Mouse (Mus musculus) cerebellum, adult 2 months (tissue): ENCODE results near the gene Map2. TPM values are rescaled to one million over a fixed set of nuclear protein-coding genes. Genes with fewer than 3 reads are reported as not detected.

Experiments
- DNase-seq, 2 experiments: peaks; one replicate each; pipeline ENCODE4 v3.0.0; 2021
- H3K27ac ChIP-seq: fragments of 200-500 bp; 2 replicates; pipeline ENCODE4 v1.5.1; 2012; ENCODE audit warnings: low read length, control low read depth, inconsistent platforms; ENCODE audit not compliant: insufficient read depth
- H3K27me3 ChIP-seq: fragments of 200-500 bp; 2 replicates; pipeline ENCODE4 v1.6.1; 2012; ENCODE audit warnings: inconsistent platforms, mild to moderate bottlenecking, low read length, moderate library complexity; ENCODE audit not compliant: control insufficient read depth, insufficient read depth
- H3K4me1 ChIP-seq: fragments of 200-500 bp; 2 replicates; pipeline ENCODE4 v1.6.1; 2011; ENCODE audit warnings: low read length; ENCODE audit not compliant: control insufficient read depth, insufficient read depth
- H3K4me3 ChIP-seq: fragments of 200-500 bp; replicated peaks from 2 replicates; pipeline ENCODE3; 2011; ENCODE audit warnings: mild to moderate bottlenecking, low read depth, low read length, control low read depth; ENCODE audit not compliant: insufficient read depth
- CTCF ChIP-seq: fragments of 200-500 bp; IDR thresholded peaks from 2 replicates; pipeline ENCODE4 v1.5.1; 2011; ENCODE audit warnings: low read depth, mild to moderate bottlenecking, control low read depth, low read length, moderate library complexity, borderline replicate concordance; ENCODE audit not compliant: insufficient read depth
- POLR2A ChIP-seq: fragments of 200-500 bp; IDR thresholded peaks from 2 replicates; pipeline ENCODE4 v1.6.1; 2011; ENCODE audit warnings: low read length, control low read depth, borderline replicate concordance; ENCODE audit not compliant: insufficient read depth
- WGBS: fragments of 180-500 bp; shearing (Covaris S2); methylation state at CpG from one replicate; pipeline ENCODE4 v1.1.7; 2018; 5-methylcytosine and 5-hydroxymethylcytosine counted together
- polyA plus RNA-seq: library from polyadenylated mRNA; depleted of rRNA; stranded (reverse); fragments of >200 nt; gene quantifications from 2 replicates; pipeline ENCODE4 v1.2.3, GENCODE M21; 2012

Gene Map2
- polyA plus RNA-seq, 1 experiment, result 259 TPM

DNA sequence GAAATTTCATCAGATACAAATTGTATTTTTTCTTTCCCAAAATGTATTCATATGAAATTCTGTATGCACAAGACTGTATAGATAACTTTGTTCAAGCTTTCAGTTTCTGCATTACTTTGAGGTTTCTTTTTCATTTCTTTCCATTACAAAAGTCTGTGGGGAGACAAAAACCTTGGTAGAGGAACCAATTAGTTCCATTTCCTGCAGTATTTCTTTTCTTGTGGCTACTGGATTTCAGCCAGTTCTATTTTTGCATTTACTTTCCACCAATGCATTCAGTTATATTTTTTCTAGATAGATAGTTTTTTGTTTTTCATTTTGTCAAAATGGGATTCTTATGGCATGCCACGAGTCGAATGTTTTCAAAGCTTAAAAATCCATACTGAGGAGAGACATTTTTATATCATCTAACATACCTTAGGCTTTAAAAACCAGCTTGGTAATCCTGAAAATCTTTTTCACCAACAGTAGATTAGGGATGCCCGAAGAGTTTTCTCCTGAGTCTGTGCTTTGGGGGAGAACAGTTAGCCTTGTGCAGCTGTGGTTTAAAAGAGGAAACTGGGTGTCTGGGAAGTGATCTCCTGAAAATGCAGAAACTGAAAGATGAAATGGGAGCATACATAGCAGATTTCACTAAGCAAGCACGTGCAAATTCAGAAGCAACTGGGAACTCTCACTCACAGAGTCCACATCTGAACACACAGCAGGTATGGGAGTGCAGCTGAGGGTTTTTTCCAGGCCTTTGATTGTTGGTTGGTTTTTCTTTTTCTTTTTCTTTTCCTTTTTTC is 104.3 kb downstream of the Map2 start:
- no peaks in the 10 kb centered on the region for H3K27me3 ChIP-seq
- no peak for TF ChIP-seq POLR2A
- no peak for TF ChIP-seq CTCF
- H3K27ac ChIP-seq, result no peak overlapping the region
- WGBS, result 52% methylated on average over 4 of the region's 4 CpGs
- H3K4me1 ChIP-seq, result peaks cover 7% of the 10 kb centered on the region; the same call in 1 of the 2 replicates
- peak in 1 of 2 experiments; percentile 24 for DNase-seq
- H3K4me3 ChIP-seq, result no peak overlapping the region

DNA sequence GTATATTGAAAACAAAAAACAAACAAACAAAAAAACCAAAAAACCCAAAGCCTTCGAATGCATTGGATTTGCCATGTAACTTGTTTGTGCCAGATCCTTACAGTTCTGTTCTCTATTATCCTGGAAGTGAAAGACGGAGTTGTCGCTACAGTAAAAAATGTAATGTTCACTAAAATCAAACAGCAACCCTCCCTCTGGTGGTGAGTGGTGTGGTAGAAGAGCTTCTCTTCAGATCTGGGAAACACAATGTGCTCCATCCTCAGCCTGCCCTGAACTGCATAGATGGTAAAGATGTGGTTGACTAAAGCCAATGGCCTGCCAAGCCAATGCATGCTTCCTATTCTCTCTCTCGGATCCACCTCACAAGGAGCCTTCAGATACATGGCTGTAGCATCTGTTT is 105.1 kb downstream of the Map2 start:
- WGBS, result 89% methylated on average over 4 of the region's 4 CpGs
- TF ChIP-seq CTCF, result no peak
- TF ChIP-seq POLR2A, result no peak
- no peaks in the 10 kb centered on the region for H3K27me3 ChIP-seq
- H3K4me1 ChIP-seq, result peaks cover 7% of the 10 kb centered on the region; the same call in 1 of the 2 replicates
- no peak overlapping the region for H3K27ac ChIP-seq
- DNase-seq, result no peak
- H3K4me3 ChIP-seq, result no peak overlapping the region

- WGBS, result 81% methylated on average over 3 of the region's 3 CpGs
- Histone ChIP-seq H3K4me3 (no peak overlapping the region), H3K27ac (no peak overlapping the region), H3K27me3 (no peaks in the 10 kb centered on the region), H3K4me1 (peaks cover 7% of the 10 kb centered on the region; the same call in 1 of the 2 replicates)
- TF ChIP-seq CTCF, result no peak
- TF ChIP-seq POLR2A, result no peak
- no peak for DNase-seq
Measured at GRCm38 (mm10) chr1:66282447-66282846, 107.4 kb downstream of the Map2 start.

- Histone ChIP-seq H3K27me3 (no peaks in the 10 kb centered on the region), H3K4me3 (no peak overlapping the region), H3K4me1 (peaks cover 8% of the 10 kb centered on the region; the same call in 1 of the 2 replicates), H3K27ac (no peak overlapping the region)
- TF ChIP-seq CTCF (no peak), POLR2A (no peak)
- peak; percentile 39 to 74 for DNase-seq
- WGBS, result 13% methylated on average over 4 of the region's 4 CpGs
Measured at GRCm38 (mm10) chr1:66288987-66289386, 113.9 kb downstream of the Map2 start.

GRCm38 (mm10) chr1:66292121-66292881 is 117.2 kb downstream of the Map2 start:
- no peaks in the 10 kb centered on the region for H3K27me3 ChIP-seq
- H3K4me3 ChIP-seq, result no peak overlapping the region
- H3K4me1 ChIP-seq, result peaks cover 8% of the 10 kb centered on the region; the same call in 1 of the 2 replicates
- DNase-seq, result no peak
- no peak overlapping the region for H3K27ac ChIP-seq
- TF ChIP-seq POLR2A (no peak), CTCF (no peak)
- 77% methylated on average over 3 of the region's 3 CpGs for WGBS

- TF ChIP-seq POLR2A (no peak), CTCF (no peak)
- DNase-seq, result no peak
- no peak overlapping the region for H3K4me3 ChIP-seq
- H3K27me3 ChIP-seq, result no peaks in the 10 kb centered on the region
- no peaks in the 10 kb centered on the region; the same call in 1 of the 2 replicates for H3K4me1 ChIP-seq
- 56% methylated on average over 6 of the region's 6 CpGs for WGBS
- no peak overlapping the region for H3K27ac ChIP-seq
Measured at GRCm38 (mm10) chr1:66299376-66299775, 124.3 kb downstream of the Map2 start.

- Histone ChIP-seq H3K27me3 (no peaks in the 10 kb centered on the region), H3K4me3 (no peak overlapping the region), H3K27ac (no peak overlapping the region; the same call in 1 of the 2 replicates), H3K4me1 (peaks cover 13% of the 10 kb centered on the region; the same call in 1 of the 2 replicates)
- DNase-seq, result peak in 1 of 2 experiments; percentile 25
- 81% methylated on average over 2 of the region's 2 CpGs for WGBS
- TF ChIP-seq CTCF, result no peak
- TF ChIP-seq POLR2A, result no peak
Measured at GRCm38 (mm10) chr1:66320378-66321135, 145.5 kb downstream of the Map2 start.
